Mouse (Mus musculus) spleen, adult 2 months (tissue): Measurements from ENCODE around the gene Capn2. TPM values are rescaled to one million over a fixed set of nuclear protein-coding genes. Genes with fewer than 3 reads are reported as not detected.

Source experiments
- DNase-seq, 2 experiments: peaks; one replicate each; pipeline versions ENCODE4 v3.0.0 to v3.0.0-alpha.2; 2012 to 2021; ENCODE audit warnings: low spot score in 2 of 2, low read depth in 1 of 2
- H3K27ac ChIP-seq: fragments of 200-500 bp; 2 replicates; pipeline ENCODE4 v1.5.1; 2012; ENCODE audit warnings: low read length, inconsistent platforms; ENCODE audit not compliant: insufficient read depth
- H3K27me3 ChIP-seq: fragments of 200-500 bp; 2 replicates; pipeline ENCODE4 v1.6.1; 2012; ENCODE audit warnings: mild to moderate bottlenecking, moderate library complexity, low read length, inconsistent platforms; ENCODE audit not compliant: control insufficient read depth, insufficient read depth
- H3K36me3 ChIP-seq: fragments of 200-500 bp; 2 replicates; pipeline ENCODE4 v1.6.1; 2012; ENCODE audit warnings: mild to moderate bottlenecking, low read length, inconsistent platforms; ENCODE audit not compliant: control insufficient read depth, insufficient read depth
- H3K4me1 ChIP-seq: fragments of 200-500 bp; 2 replicates; pipeline ENCODE4 v1.6.1; 2011; ENCODE audit warnings: inconsistent platforms; ENCODE audit not compliant: control insufficient read depth, insufficient read depth, insufficient read length
- H3K4me3 ChIP-seq: fragments of 200-500 bp; 2 replicates; pipeline ENCODE4 v1.5.1; 2011; ENCODE audit warnings: mild to moderate bottlenecking, inconsistent platforms; ENCODE audit not compliant: insufficient read depth, insufficient read length; ENCODE audit errors: extremely low read depth
- CTCF ChIP-seq: fragments of 200-500 bp; IDR thresholded peaks from 2 replicates; pipeline ENCODE4 v1.5.1; 2011; ENCODE audit warnings: mild to moderate bottlenecking, inconsistent platforms; ENCODE audit not compliant: insufficient read depth, insufficient read length, insufficient replicate concordance; ENCODE audit errors: extremely low read depth
- POLR2A ChIP-seq: fragments of 200-500 bp; IDR thresholded peaks from 2 replicates; pipeline ENCODE4 v1.6.1; 2011; ENCODE audit warnings: low read depth, low read length, inconsistent platforms
- WGBS: fragments of 180-500 bp; shearing (Covaris S2); methylation state at CpG from one replicate; pipeline ENCODE4 v1.1.7; 2018; 5-methylcytosine and 5-hydroxymethylcytosine counted together
- polyA plus RNA-seq: library from polyadenylated mRNA; depleted of rRNA; stranded (reverse); fragments of >200 nt; gene quantifications from 2 replicates; pipeline ENCODE4 v1.2.3, GENCODE M21; 2012; rRNA removed

Capn2 gene
- polyA plus RNA-seq, 1 experiment, result 11.7 TPM

GRCm38 (mm10) chr1:182429826-182430225, 87.6 kb downstream of the Capn2 start:
- WGBS, result 94% methylated on average over 3 of the region's 3 CpGs
- DNase-seq, result no peak
- Histone ChIP-seq H3K36me3 (peaks cover 13% of the 10 kb centered on the region), H3K4me3 (no peak overlapping the region), H3K27me3 (no peaks in the 10 kb centered on the region), H3K27ac (no peak overlapping the region), H3K4me1 (no peaks in the 10 kb centered on the region)
- TF ChIP-seq CTCF (no peak), POLR2A (no peak)

GRCm38 (mm10) chr1:182427426-182427825, 90.0 kb downstream of the Capn2 start:
- no peak for TF ChIP-seq CTCF
- no peak for TF ChIP-seq POLR2A
- no peak for DNase-seq
- no peak overlapping the region for H3K4me3 ChIP-seq

GRCm38 (mm10) chr1:182426444-182426843, 91.0 kb downstream of the Capn2 start:
- DNase-seq, result no peak
- no peaks in the 10 kb centered on the region for H3K4me1 ChIP-seq
- H3K36me3 ChIP-seq, result peaks cover 5% of the 10 kb centered on the region
- TF ChIP-seq POLR2A, result no peak
- TF ChIP-seq CTCF, result no peak
- no peaks in the 10 kb centered on the region for H3K27me3 ChIP-seq
- H3K27ac ChIP-seq, result no peak overlapping the region
- WGBS, result 90% methylated on average over 2 of the region's 2 CpGs
- no peak overlapping the region for H3K4me3 ChIP-seq

More at GRCm38 (mm10) chr1:182427426-182427825, 90.0 kb downstream of the Capn2 start:
- no peaks in the 10 kb centered on the region for H3K27me3 ChIP-seq
- H3K27ac ChIP-seq, result no peak overlapping the region
- WGBS, result 96% methylated on average over 1 of the region's 1 CpGs
- H3K4me1 ChIP-seq, result no peaks in the 10 kb centered on the region
- peaks cover 10% of the 10 kb centered on the region for H3K36me3 ChIP-seq

- no peak for TF ChIP-seq POLR2A
- no peak for TF ChIP-seq CTCF
- no peak overlapping the region for H3K4me3 ChIP-seq
- H3K27me3 ChIP-seq, result no peaks in the 10 kb centered on the region
- DNase-seq, result no peak
- no peaks in the 10 kb centered on the region; the same call in 1 of the 2 replicates for H3K4me1 ChIP-seq
- no peak overlapping the region for H3K27ac ChIP-seq
- H3K36me3 ChIP-seq, result peaks cover 4% of the 10 kb centered on the region; the same call in 1 of the 2 replicates
- 88% methylated on average over 3 of the region's 3 CpGs for WGBS
Observed at GRCm38 (mm10) chr1:182425176-182425575, 92.2 kb downstream of the Capn2 start.

- TF ChIP-seq POLR2A (no peak), CTCF (no peak)
- H3K36me3 ChIP-seq, result peaks cover 4% of the 10 kb centered on the region; the same call in 1 of the 2 replicates
- DNase-seq, result no peak
- WGBS, result 88% methylated on average over 2 of the region's 2 CpGs
- H3K4me3 ChIP-seq, result no peak overlapping the region
- no peaks in the 10 kb centered on the region; the same call in 1 of the 2 replicates for H3K4me1 ChIP-seq
- no peaks in the 10 kb centered on the region for H3K27me3 ChIP-seq
- H3K27ac ChIP-seq, result no peak overlapping the region
Observed at GRCm38 (mm10) chr1:182424274-182424673, 93.1 kb downstream of the Capn2 start.

- no peak overlapping the region for H3K4me3 ChIP-seq
- 92% methylated on average over 3 of the region's 3 CpGs for WGBS
- no peak for TF ChIP-seq POLR2A
- TF ChIP-seq CTCF, result no peak
- no peak for DNase-seq
- H3K36me3 ChIP-seq, result no peaks in the 10 kb centered on the region
- no peak overlapping the region for H3K27ac ChIP-seq
- no peaks in the 10 kb centered on the region for H3K27me3 ChIP-seq
- H3K4me1 ChIP-seq, result no peaks in the 10 kb centered on the region; the same call in 1 of the 2 replicates
Observed at GRCm38 (mm10) chr1:182419481-182419880, 97.9 kb downstream of the Capn2 start.

Other genes starting within 250 kb of the Capn2 start
- gene Degs1, start 234.8 kb downstream of the Capn2 start, polyA plus RNA-seq, result 29.1 and 34.6 TPM in 2 replicates
- 7.3 and 10.4 TPM in 2 replicates for gene Fbxo28, start 176.0 kb downstream of the Capn2 start, polyA plus RNA-seq
- gene Trp53bp2, start 108.4 kb downstream of the Capn2 start, polyA plus RNA-seq, result 8.9 and 11.2 TPM in 2 replicates
- gene Capn8, start 47.4 kb upstream of the Capn2 start, polyA plus RNA-seq, result not detected in 2 replicates
- gene Ccdc185, start 231.6 kb upstream of the Capn2 start, polyA plus RNA-seq, result not detected in 2 replicates
- gene Susd4, start 246.3 kb upstream of the Capn2 start, polyA plus RNA-seq, result 0.46 and 0.54 TPM in 2 replicates